Mouse (Mus musculus) urinary bladder, postnatal 36 days (tissue): Measurements from ENCODE around the gene C1s1.
"Not testable (repeated sequence)": the region's sequence is repeated elsewhere in the genome, so short reads cannot be mapped to it uniquely, and the experiment has no call there.

ENCODE experiments used
- DNase-seq, 2 experiments: peaks; one replicate each; pipeline ENCODE4 v3.0.0; 2022; ENCODE audit warnings: low spot score in 2 of 2, mixed read lengths in 1 of 2

C1s1 gene

GRCm38 (mm10) chr6:124512355-124512836 is 29.8 kb downstream of the C1s1 start, which contains the start of gene C1ra:
TSS of gene C1ra (plus strand) at chr6:124512405.
- DNase-seq: peak; percentile 63 to 64

GRCm38 (mm10) chr6:124511936-124512335 is 30.2 kb downstream of the C1s1 start:
- DNase-seq: no peak

- DNase-seq: not testable (repeated sequence)
Observed at GRCm38 (mm10) chr6:124509192-124509591, 33.0 kb downstream of the C1s1 start.

- no peak for DNase-seq
Observed at GRCm38 (mm10) chr6:124508292-124508691, 33.9 kb downstream of the C1s1 start.

GRCm38 (mm10) chr6:124506991-124507390 is 35.2 kb downstream of the C1s1 start:
- DNase-seq: no peak

GRCm38 (mm10) chr6:124505028-124505427 is 37.1 kb downstream of the C1s1 start:
- peak in 1 of 2 experiments; percentile 20 for DNase-seq

- DNase-seq: no peak
Observed at GRCm38 (mm10) chr6:124502021-124502420, 40.1 kb downstream of the C1s1 start.

GRCm38 (mm10) chr6:124501473-124501872 is 40.7 kb downstream of the C1s1 start:
- DNase-seq: peak; percentile 52 to 59

- DNase-seq: no peak
Observed at GRCm38 (mm10) chr6:124499914-124500566, 42.1 kb downstream of the C1s1 start.

GRCm38 (mm10) chr6:124496054-124496453 is 46.1 kb downstream of the C1s1 start:
- DNase-seq: no peak

- DNase-seq: peak in 1 of 2 experiments; percentile 38
Observed at GRCm38 (mm10) chr6:124493886-124494285, 48.3 kb downstream of the C1s1 start.

GRCm38 (mm10) chr6:124492842-124493561 is 49.2 kb downstream of the C1s1 start, which contains the start of gene C1rl:
TSS of gene C1rl (plus strand) at chr6:124493113.
- peak; percentile 80 to 84 for DNase-seq

GRCm38 (mm10) chr6:124491427-124491826 is 50.7 kb downstream of the C1s1 start:
- DNase-seq: no peak

GRCm38 (mm10) chr6:124488952-124489351 is 53.2 kb downstream of the C1s1 start:
- DNase-seq: no peak

GRCm38 (mm10) chr6:124487509-124487908 is 54.6 kb downstream of the C1s1 start:
- no peak for DNase-seq

GRCm38 (mm10) chr6:124485414-124486144 is 56.6 kb downstream of the C1s1 start:
- DNase-seq: no peak

GRCm38 (mm10) chr6:124484851-124485250 is 57.3 kb downstream of the C1s1 start:
- no peak for DNase-seq

GRCm38 (mm10) chr6:124483831-124484230 is 58.3 kb downstream of the C1s1 start:
- not testable (repeated sequence) for DNase-seq

- DNase-seq: peak in 1 of 2 experiments; percentile 49
Observed at GRCm38 (mm10) chr6:124481571-124481970, 60.6 kb downstream of the C1s1 start.
